Mouse (Mus musculus): Measurements from ENCODE around the gene Dennd4c. TPM values are rescaled to one million over a fixed set of nuclear protein-coding genes. Genes with fewer than 3 reads are reported as not detected.
"Not testable (repeated sequence)": the region's sequence is repeated elsewhere in the genome, so short reads cannot be mapped to it uniquely, and the experiment has no call there.

The Dennd4c gene
- polyA plus RNA-seq, 1 experiment, result 2.4 TPM

- Histone ChIP-seq H3K27me3 (ENCODE audit: control insufficient read depth, insufficient read depth, low read length) (no peaks in the 10 kb centered on the region), H3K4me3 (ENCODE audit: extremely low read depth, insufficient read depth, insufficient read length) (no peak overlapping the region), H3K27ac (ENCODE audit: insufficient read depth, low read length) (no peak overlapping the region), H3K4me1 (ENCODE audit: control insufficient read depth, insufficient read depth, insufficient read length) (no peaks in the 10 kb centered on the region), H3K36me3 (ENCODE audit: control insufficient read depth, insufficient read depth, low read length) (no peaks in the 10 kb centered on the region)
- TF ChIP-seq POLR2A (IDR thresholded peaks at IDR 0.05; ENCODE audit: low read depth, low read length) (no peak), CTCF (IDR thresholded peaks at IDR 0.05; ENCODE audit: extremely low read depth, insufficient read depth, insufficient read length, insufficient replicate concordance) (no peak)
- no peak for DNase-seq (ENCODE audit: low read depth in 1 of 2, low spot score in 2 of 2)
- WGBS, result 92% methylated on average over 9 of the region's 9 CpGs
Measured at GRCm38 (mm10) chr4:86777587-86777986, 29.2 kb downstream of the Dennd4c start.

GRCm38 (mm10) chr4:86810604-86811003, 62.2 kb downstream of the Dennd4c start:
- WGBS, result 77% methylated on average over 2 of the region's 2 CpGs
- DNase-seq (ENCODE audit: low read depth in 1 of 2, low spot score in 2 of 2), result no peak
- H3K4me1 ChIP-seq (ENCODE audit: control insufficient read depth, insufficient read depth, insufficient read length), result no peaks in the 10 kb centered on the region
- H3K36me3 ChIP-seq (ENCODE audit: control insufficient read depth, insufficient read depth, low read length), result peaks cover 7% of the 10 kb centered on the region
- H3K27ac ChIP-seq (ENCODE audit: insufficient read depth, low read length), result no peak overlapping the region
- TF ChIP-seq POLR2A (IDR thresholded peaks at IDR 0.05; ENCODE audit: low read depth, low read length) (no peak), CTCF (IDR thresholded peaks at IDR 0.05; ENCODE audit: extremely low read depth, insufficient read depth, insufficient read length, insufficient replicate concordance) (peak; percentile 3; the same call in 1 of the 2 replicates)
- no peaks in the 10 kb centered on the region for H3K27me3 ChIP-seq (ENCODE audit: control insufficient read depth, insufficient read depth, low read length)
- H3K4me3 ChIP-seq (ENCODE audit: extremely low read depth, insufficient read depth, insufficient read length), result no peak overlapping the region

- Histone ChIP-seq H3K4me1 (ENCODE audit: control insufficient read depth, insufficient read depth, insufficient read length) (no peaks in the 10 kb centered on the region), H3K27me3 (ENCODE audit: control insufficient read depth, insufficient read depth, low read length) (no peaks in the 10 kb centered on the region), H3K27ac (ENCODE audit: insufficient read depth, low read length) (no peak overlapping the region), H3K36me3 (ENCODE audit: control insufficient read depth, insufficient read depth, low read length) (peaks cover 4% of the 10 kb centered on the region), H3K4me3 (ENCODE audit: extremely low read depth, insufficient read depth, insufficient read length) (no peak overlapping the region)
- TF ChIP-seq POLR2A (IDR thresholded peaks at IDR 0.05; ENCODE audit: low read depth, low read length) (no peak), CTCF (IDR thresholded peaks at IDR 0.05; ENCODE audit: extremely low read depth, insufficient read depth, insufficient read length, insufficient replicate concordance) (no peak)
- no peak for DNase-seq (ENCODE audit: low read depth in 1 of 2, low spot score in 2 of 2)
- 86% methylated on average over 3 of the region's 3 CpGs for WGBS
Measured at GRCm38 (mm10) chr4:86814850-86815249, 66.5 kb downstream of the Dennd4c start.

- 91% methylated on average over 2 of the region's 2 CpGs for WGBS
Measured at GRCm38 (mm10) chr4:86823169-86823568, 74.8 kb downstream of the Dennd4c start.

GRCm38 (mm10) chr4:86825143-86825542, 76.8 kb downstream of the Dennd4c start:
- H3K27ac ChIP-seq (ENCODE audit: insufficient read depth, low read length), result no peak overlapping the region
- 90% methylated on average over 7 of the region's 7 CpGs for WGBS
- no peak for DNase-seq (ENCODE audit: low read depth in 1 of 2, low spot score in 2 of 2)
- TF ChIP-seq CTCF (IDR thresholded peaks at IDR 0.05; ENCODE audit: extremely low read depth, insufficient read depth, insufficient read length, insufficient replicate concordance) (no peak), POLR2A (IDR thresholded peaks at IDR 0.05; ENCODE audit: low read depth, low read length) (no peak)
- H3K4me1 ChIP-seq (ENCODE audit: control insufficient read depth, insufficient read depth, insufficient read length), result no peaks in the 10 kb centered on the region
- H3K36me3 ChIP-seq (ENCODE audit: control insufficient read depth, insufficient read depth, low read length), result peaks cover 22% of the 10 kb centered on the region
- H3K4me3 ChIP-seq (ENCODE audit: extremely low read depth, insufficient read depth, insufficient read length), result no peak overlapping the region
- no peaks in the 10 kb centered on the region for H3K27me3 ChIP-seq (ENCODE audit: control insufficient read depth, insufficient read depth, low read length)

More at GRCm38 (mm10) chr4:86823169-86823568, 74.8 kb downstream of the Dennd4c start:
- H3K4me1 ChIP-seq (ENCODE audit: control insufficient read depth, insufficient read depth, insufficient read length), result no peaks in the 10 kb centered on the region
- peak; percentile 5 to 7 for DNase-seq (ENCODE audit: low read depth in 1 of 2, low spot score in 2 of 2)
- H3K4me3 ChIP-seq (ENCODE audit: extremely low read depth, insufficient read depth, insufficient read length), result no peak overlapping the region
- H3K36me3 ChIP-seq (ENCODE audit: control insufficient read depth, insufficient read depth, low read length), result peaks cover 17% of the 10 kb centered on the region
- H3K27ac ChIP-seq (ENCODE audit: insufficient read depth, low read length), result no peak overlapping the region
- peak; percentile 23; the same call in 1 of the 2 replicates for TF ChIP-seq CTCF (IDR thresholded peaks at IDR 0.05; ENCODE audit: extremely low read depth, insufficient read depth, insufficient read length, insufficient replicate concordance)
- TF ChIP-seq POLR2A (IDR thresholded peaks at IDR 0.05; ENCODE audit: low read depth, low read length), result no peak
- no peaks in the 10 kb centered on the region for H3K27me3 ChIP-seq (ENCODE audit: control insufficient read depth, insufficient read depth, low read length)

GRCm38 (mm10) chr4:86831896-86832295, 83.5 kb downstream of the Dennd4c start:
- H3K4me1 ChIP-seq (ENCODE audit: control insufficient read depth, insufficient read depth, insufficient read length), result no peaks in the 10 kb centered on the region
- no peak for DNase-seq (ENCODE audit: low read depth in 1 of 2, low spot score in 2 of 2)
- no peak overlapping the region for H3K4me3 ChIP-seq (ENCODE audit: extremely low read depth, insufficient read depth, insufficient read length)
- H3K27me3 ChIP-seq (ENCODE audit: control insufficient read depth, insufficient read depth, low read length), result no peaks in the 10 kb centered on the region
- WGBS, result 93% methylated on average over 2 of the region's 2 CpGs
- peaks cover 13% of the 10 kb centered on the region for H3K36me3 ChIP-seq (ENCODE audit: control insufficient read depth, insufficient read depth, low read length)
- H3K27ac ChIP-seq (ENCODE audit: insufficient read depth, low read length), result no peak overlapping the region
- TF ChIP-seq CTCF (IDR thresholded peaks at IDR 0.05; ENCODE audit: extremely low read depth, insufficient read depth, insufficient read length, insufficient replicate concordance) (no peak), POLR2A (IDR thresholded peaks at IDR 0.05; ENCODE audit: low read depth, low read length) (no peak)

GRCm38 (mm10) chr4:86841141-86841540, 92.8 kb downstream of the Dennd4c start:
- H3K4me3 ChIP-seq (ENCODE audit: extremely low read depth, insufficient read depth, insufficient read length); H3K27ac ChIP-seq (ENCODE audit: insufficient read depth, low read length); DNase-seq (ENCODE audit: low read depth in 1 of 2, low spot score in 2 of 2); H3K4me1 ChIP-seq (ENCODE audit: control insufficient read depth, insufficient read depth, insufficient read length); H3K27me3 ChIP-seq (ENCODE audit: control insufficient read depth, insufficient read depth, low read length): not testable (repeated sequence)
- peaks cover 25% of the 10 kb centered on the region for H3K36me3 ChIP-seq (ENCODE audit: control insufficient read depth, insufficient read depth, low read length)
- 95% methylated on average over 2 of the region's 2 CpGs for WGBS
